Mouse (Mus musculus) C2C12 (cell line): ENCODE data around the gene Csnk2b. TPM values are rescaled to one million over a fixed set of nuclear protein-coding genes. Genes with fewer than 3 reads are reported as not detected.

Experiments used
- H3K27me3 ChIP-seq: one replicate; pipeline ENCODE4 v1.6.1; 2011; ENCODE audit not compliant: control insufficient read depth, insufficient read depth, insufficient read length
- H3K36me3 ChIP-seq: one replicate; pipeline ENCODE4 v1.6.1; 2011; ENCODE audit not compliant: control insufficient read depth, insufficient read depth
- H3K4me3 ChIP-seq: one replicate; pipeline ENCODE4 v1.5.1; 2011; ENCODE audit warnings: mild to moderate bottlenecking, control low read depth; ENCODE audit not compliant: poor library complexity, insufficient read depth, severe bottlenecking
- H3K79me2 ChIP-seq: one replicate; pipeline ENCODE4 v1.6.1; 2011; ENCODE audit not compliant: control insufficient read depth, insufficient read depth
- H3K79me3 ChIP-seq: one replicate; pipeline ENCODE4 v1.6.1; 2011; ENCODE audit warnings: low read depth, control low read depth
- H3ac ChIP-seq: one replicate; pipeline ENCODE3; 2011; ENCODE audit warnings: low read depth; ENCODE audit not compliant: control insufficient read depth, insufficient read length
- CEBPB ChIP-seq: IDR thresholded peaks from one replicate; pipeline ENCODE4 v1.6.1; 2011; ENCODE audit warnings: low read depth, mild to moderate bottlenecking, control low read depth, moderate library complexity
- CTCF ChIP-seq: IDR thresholded peaks from one replicate; pipeline ENCODE4 v1.5.1; 2011; ENCODE audit not compliant: control insufficient read depth, insufficient read depth, insufficient read length
- FOSL1 ChIP-seq: IDR thresholded peaks from one replicate; pipeline ENCODE4 v1.8.0; 2011; ENCODE audit warnings: mild to moderate bottlenecking, low read length; ENCODE audit not compliant: poor library complexity, insufficient read depth, severe bottlenecking
- MAX ChIP-seq: IDR thresholded peaks from one replicate; pipeline ENCODE4 v1.6.1; 2011; ENCODE audit warnings: mild to moderate bottlenecking, control low read depth
- MYOD1 ChIP-seq: IDR thresholded peaks from one replicate; pipeline ENCODE4 v1.6.1; 2011; ENCODE audit warnings: low read depth; ENCODE audit not compliant: control insufficient read depth, insufficient read length
- MYOG ChIP-seq: IDR thresholded peaks from one replicate; pipeline ENCODE4 v1.6.1; 2011; ENCODE audit not compliant: control insufficient read depth, insufficient read length; ENCODE audit errors: extremely low read depth
- USF1 ChIP-seq: IDR thresholded peaks from one replicate; pipeline ENCODE4 v1.6.1; 2011; ENCODE audit warnings: low read depth, mild to moderate bottlenecking, control low read depth, moderate library complexity
- polyA plus RNA-seq: library from polyadenylated mRNA; unstranded; fragments of >200 nt; fragmentation: generic; extraction: Trizol; gene quantifications from one replicate; pipeline ENCODE4 v1.2.1, GENCODE M21; 2012; ENCODE audit warnings: missing spikeins

Gene Csnk2b
- polyA plus RNA-seq, 1 experiment: 300 TPM

DNA sequence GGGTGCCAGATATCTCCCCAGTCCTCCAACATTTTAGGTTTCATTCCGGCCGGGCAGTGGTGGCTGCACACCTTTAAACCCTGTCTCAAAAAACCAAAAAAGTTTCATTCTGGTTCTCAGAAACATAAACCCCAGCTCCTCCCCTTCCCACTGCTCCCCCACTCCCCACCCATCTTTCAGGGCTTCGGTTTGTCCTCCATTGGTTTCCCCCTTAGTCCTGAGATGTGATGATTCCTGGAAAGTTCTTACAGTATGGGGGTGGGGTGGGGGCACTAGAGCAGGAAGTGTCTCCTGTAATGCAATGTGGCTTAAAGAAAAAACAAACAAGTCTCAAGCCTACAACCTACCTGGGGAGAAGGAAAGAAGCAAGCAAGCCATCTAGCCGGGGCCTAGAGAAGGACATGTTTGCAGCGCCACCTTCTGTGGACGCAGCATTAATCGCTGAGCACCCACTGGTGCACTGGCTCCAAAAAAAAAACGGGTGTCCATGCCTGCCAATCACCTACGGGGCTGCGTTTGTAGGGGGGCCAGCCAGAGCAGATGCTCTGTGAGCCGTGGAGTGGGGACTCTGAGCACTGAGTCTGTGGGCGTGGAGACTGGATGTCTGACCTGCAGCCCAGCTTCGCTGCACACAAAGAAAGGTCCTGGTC lies 16.0 kb downstream of the Csnk2b start:
- TF ChIP-seq CEBPB: no peak
- no peak for TF ChIP-seq MYOD1
- TF ChIP-seq FOSL1: no peak
- TF ChIP-seq USF1: no peak
- peak; percentile 41 for TF ChIP-seq CTCF
- no peak for TF ChIP-seq MAX
- TF ChIP-seq MYOG: no peak
- no peaks in the 10 kb centered on the region for H3K27me3 ChIP-seq
- peak overlapping the region; percentile 40 for H3ac ChIP-seq
- H3K79me3 ChIP-seq: no peaks in the 10 kb centered on the region
- no peak overlapping the region for H3K4me3 ChIP-seq
- peaks cover 4% of the 10 kb centered on the region for H3K36me3 ChIP-seq
- no peaks in the 10 kb centered on the region for H3K79me2 ChIP-seq

DNA sequence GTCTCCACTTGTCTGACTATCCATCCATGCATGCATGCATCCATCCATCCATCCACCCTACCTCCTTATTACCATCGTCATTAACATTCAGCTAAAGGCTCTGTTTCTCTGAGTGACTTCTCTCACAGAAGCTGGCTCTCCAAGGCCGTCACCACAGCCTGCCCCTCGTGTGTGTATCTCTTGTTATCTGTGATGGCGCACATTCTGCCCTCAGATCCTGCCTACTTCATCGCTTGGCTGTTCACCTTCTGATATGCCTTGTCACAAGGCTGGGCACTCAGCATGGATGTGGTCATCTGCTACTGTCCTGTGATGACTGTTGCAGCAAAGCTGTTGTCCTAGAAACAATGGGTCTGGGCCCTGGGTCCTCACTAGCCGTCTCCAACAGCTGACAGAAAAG lies 17.1 kb downstream of the Csnk2b start:
- H3K27me3 ChIP-seq: no peaks in the 10 kb centered on the region
- no peak for TF ChIP-seq MYOD1
- TF ChIP-seq FOSL1: no peak
- no peak for TF ChIP-seq USF1
- no peak for TF ChIP-seq MAX
- no peak for TF ChIP-seq CEBPB
- no peak for TF ChIP-seq CTCF
- TF ChIP-seq MYOG: no peak
- H3K79me3 ChIP-seq: no peaks in the 10 kb centered on the region
- peaks cover 10% of the 10 kb centered on the region for H3K36me3 ChIP-seq
- no peak overlapping the region for H3ac ChIP-seq
- no peak overlapping the region for H3K4me3 ChIP-seq
- no peaks in the 10 kb centered on the region for H3K79me2 ChIP-seq

DNA sequence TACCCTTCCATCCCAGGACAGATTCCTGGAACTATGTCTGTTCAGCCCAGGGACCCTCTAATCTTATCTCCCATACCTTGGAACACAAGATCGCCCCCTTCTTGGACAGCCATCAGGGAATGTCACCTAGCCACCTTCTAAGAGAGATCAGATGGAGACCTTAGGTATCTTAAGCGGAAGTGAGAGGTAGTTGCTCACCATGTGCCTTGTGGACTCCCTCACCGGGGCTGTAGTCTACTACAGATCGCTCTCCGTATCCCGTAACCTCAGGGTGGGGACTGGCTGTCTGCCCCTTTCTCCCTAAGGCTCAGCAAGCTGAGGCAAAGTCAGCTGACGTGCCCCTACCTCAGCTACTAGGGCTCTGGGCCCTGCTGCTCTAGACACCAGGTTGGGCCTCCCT lies 17.8 kb downstream of the Csnk2b start:
- Histone ChIP-seq H3ac (no peak overlapping the region), H3K79me2 (no peaks in the 10 kb centered on the region), H3K27me3 (no peaks in the 10 kb centered on the region), H3K4me3 (no peak overlapping the region), H3K36me3 (peaks cover 17% of the 10 kb centered on the region), H3K79me3 (no peaks in the 10 kb centered on the region)
- no peak for TF ChIP-seq MYOD1
- no peak for TF ChIP-seq USF1
- TF ChIP-seq CEBPB: no peak
- TF ChIP-seq CTCF: no peak
- no peak for TF ChIP-seq MAX
- TF ChIP-seq FOSL1: no peak
- TF ChIP-seq MYOG: no peak

DNA sequence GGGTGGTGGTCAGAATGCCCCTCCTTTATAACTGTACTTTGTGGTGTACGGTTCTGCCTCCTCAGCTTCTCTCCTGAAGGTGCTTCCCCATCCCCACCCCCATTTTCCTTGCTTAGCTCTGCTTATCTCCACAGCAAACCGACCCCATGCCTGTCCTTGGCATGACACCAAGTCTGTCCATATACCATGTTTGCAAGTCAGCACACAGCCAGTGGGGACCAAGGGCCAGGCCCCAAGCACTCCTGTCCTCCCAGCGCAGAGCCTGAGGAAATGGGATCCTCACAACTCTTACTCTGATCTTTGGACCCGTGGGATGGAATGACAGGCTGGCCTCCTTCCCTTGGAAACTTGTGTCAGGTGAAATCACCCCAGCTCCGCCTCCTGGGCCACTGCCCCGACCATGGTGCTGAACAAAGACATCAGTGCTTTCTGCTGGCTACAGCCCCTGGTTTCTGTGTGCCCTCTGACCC lies 18.6 kb downstream of the Csnk2b start:
- no peak overlapping the region for H3K4me3 ChIP-seq
- TF ChIP-seq MYOG: no peak
- no peak for TF ChIP-seq MYOD1
- no peak for TF ChIP-seq CEBPB
- TF ChIP-seq MAX: no peak
- TF ChIP-seq FOSL1: no peak
- no peak for TF ChIP-seq USF1
- no peak for TF ChIP-seq CTCF
- no peaks in the 10 kb centered on the region for H3K27me3 ChIP-seq
- peaks cover 17% of the 10 kb centered on the region for H3K36me3 ChIP-seq
- no peaks in the 10 kb centered on the region for H3K79me3 ChIP-seq
- H3K79me2 ChIP-seq: no peaks in the 10 kb centered on the region
- no peak overlapping the region for H3ac ChIP-seq

DNA sequence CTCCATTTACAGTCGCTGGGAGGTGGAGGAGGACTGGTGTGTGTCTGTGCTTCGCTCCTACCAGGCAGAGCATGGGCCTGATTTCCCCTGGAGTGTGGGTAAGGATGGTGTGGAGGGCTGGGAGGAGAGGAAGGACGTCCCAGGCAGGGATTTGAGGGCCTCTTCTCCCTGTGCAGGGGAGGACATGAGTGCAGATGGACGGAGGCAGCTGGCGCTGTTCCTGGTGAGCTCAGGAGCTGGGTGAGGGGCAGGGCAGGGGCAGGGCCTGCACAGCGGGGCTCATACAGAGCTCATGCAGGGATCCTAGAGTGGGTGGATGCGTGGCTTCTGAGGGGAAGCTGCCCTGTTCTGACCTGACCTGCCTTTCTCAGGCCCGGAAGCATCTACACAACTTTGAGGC lies 19.6 kb downstream of the Csnk2b start:
- H3ac ChIP-seq: no peak overlapping the region
- TF ChIP-seq FOSL1: no peak
- peaks cover 17% of the 10 kb centered on the region for H3K36me3 ChIP-seq
- H3K27me3 ChIP-seq: no peaks in the 10 kb centered on the region
- no peaks in the 10 kb centered on the region for H3K79me3 ChIP-seq
- H3K4me3 ChIP-seq: no peak overlapping the region
- H3K79me2 ChIP-seq: no peaks in the 10 kb centered on the region

DNA sequence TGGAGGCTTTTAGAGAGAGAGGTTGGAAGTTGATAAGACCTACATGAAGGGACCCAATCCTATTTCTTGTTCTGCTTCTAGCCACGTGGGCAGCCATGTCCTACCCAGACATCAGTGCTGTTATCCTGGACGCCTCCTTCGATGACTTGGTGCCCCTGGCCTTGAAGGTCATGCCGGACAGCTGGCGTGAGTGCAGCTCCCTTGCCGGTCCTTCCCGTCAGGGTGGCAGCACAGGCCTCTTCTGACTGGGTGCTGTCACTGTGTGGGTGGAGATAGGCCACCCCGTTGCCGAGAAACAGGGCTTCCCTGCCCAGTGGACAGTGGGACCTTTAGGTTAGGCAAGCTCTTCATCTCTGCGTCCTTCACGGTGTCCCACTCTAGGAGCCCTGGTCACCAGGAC lies 20.7 kb downstream of the Csnk2b start:
- Histone ChIP-seq H3K27me3 (no peaks in the 10 kb centered on the region), H3K79me3 (no peaks in the 10 kb centered on the region), H3ac (no peak overlapping the region), H3K79me2 (no peaks in the 10 kb centered on the region), H3K4me3 (no peak overlapping the region), H3K36me3 (peaks cover 19% of the 10 kb centered on the region)
- no peak for TF ChIP-seq USF1
- no peak for TF ChIP-seq FOSL1
- TF ChIP-seq CTCF: no peak
- TF ChIP-seq MYOD1: no peak
- TF ChIP-seq CEBPB: no peak
- TF ChIP-seq MYOG: no peak
- TF ChIP-seq MAX: no peak
